Mouse (Mus musculus) left cerebral cortex, adult 8-10 months (tissue): Measurements from ENCODE around the gene Thsd4. TPM values are rescaled to one million over a fixed set of nuclear protein-coding genes. Genes with fewer than 3 reads are reported as not detected.
"Not testable (repeated sequence)": the region's sequence is repeated elsewhere in the genome, so short reads cannot be mapped to it uniquely, and the experiment has no call there.

Source experiments
- DNase-seq, 2 experiments: peaks; one replicate each; pipeline ENCODE4 v3.0.0; 2022; ENCODE audit warnings: low spot score in 2 of 2
- total RNA-seq, 4 experiments: library from RNA; stranded (reverse); gene quantifications; 2 replicates each; pipeline ENCODE4 v1.2.4; 2022

The Thsd4 gene
- total RNA-seq, 4 experiments from 2014 or later: 5.3 to 6.3 (median 5.9) TPM

DNA sequence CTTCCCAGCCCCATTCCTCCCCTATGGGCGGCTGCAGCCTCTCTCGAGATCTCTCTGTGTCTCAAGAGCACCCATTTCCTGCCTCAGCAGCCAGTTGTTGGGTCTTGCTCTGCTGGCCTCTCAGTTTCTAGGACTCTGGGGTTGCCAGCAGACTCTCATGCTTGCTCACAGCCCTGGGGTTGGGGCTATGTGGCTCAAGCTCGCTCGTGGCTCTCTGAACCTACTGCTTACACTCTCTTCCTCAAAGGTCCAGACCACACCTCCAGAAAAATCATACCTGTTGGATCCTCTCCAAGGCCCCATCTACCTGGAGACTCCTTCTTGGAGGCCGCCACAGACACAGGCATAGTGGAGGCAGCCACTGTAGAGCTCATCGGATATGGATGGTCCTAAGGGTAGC is 572.3 kb downstream of the Thsd4 start:
- no peak for DNase-seq

- DNase-seq: no peak
These were observed 573.1 kb downstream of the Thsd4 start for GRCm38 (mm10) chr9:59948691-59949250.

- no peak for DNase-seq
These were observed 573.6 kb downstream of the Thsd4 start for GRCm38 (mm10) chr9:59948226-59948625.

DNA sequence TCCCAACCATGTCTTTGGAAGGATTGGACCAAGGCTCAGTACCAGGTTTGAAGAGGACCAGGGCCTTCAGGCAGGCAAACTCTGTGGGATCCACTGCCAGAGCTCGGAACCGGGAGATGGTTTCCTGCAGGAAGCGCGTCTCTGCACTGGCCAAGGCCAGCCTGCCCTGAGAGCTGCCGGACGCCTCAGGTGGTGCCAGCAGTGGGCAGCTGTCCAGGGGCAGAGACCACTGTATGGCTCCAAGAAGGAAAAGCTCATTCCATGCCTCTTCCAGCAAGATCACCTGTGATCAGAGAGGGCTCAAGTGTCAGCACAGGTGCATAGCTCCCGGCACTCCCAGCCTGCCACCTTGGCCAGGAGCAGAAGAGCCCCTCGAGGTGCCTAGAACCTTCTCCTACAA is 574.6 kb downstream of the Thsd4 start:
- no peak for DNase-seq

DNA sequence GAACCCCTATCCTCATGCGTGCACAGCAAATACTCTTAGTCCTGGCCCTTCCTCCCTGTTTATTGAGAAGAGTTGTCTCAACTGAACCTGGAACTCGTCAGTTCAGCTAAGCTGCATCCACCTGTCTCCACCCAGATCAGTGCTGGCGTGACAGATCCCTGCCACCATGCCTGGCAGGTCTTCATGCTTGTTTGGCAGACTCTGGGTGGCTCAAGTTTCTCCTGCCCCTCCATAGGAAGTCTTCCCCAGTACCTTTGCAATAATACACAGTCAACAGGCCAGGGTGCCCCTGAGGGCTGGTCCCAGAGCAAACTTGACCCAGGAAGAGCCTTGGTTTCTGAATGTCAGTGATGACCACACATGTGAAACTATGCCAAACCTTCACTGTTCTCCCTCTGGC is 576.6 kb downstream of the Thsd4 start:
- DNase-seq: no peak

DNA sequence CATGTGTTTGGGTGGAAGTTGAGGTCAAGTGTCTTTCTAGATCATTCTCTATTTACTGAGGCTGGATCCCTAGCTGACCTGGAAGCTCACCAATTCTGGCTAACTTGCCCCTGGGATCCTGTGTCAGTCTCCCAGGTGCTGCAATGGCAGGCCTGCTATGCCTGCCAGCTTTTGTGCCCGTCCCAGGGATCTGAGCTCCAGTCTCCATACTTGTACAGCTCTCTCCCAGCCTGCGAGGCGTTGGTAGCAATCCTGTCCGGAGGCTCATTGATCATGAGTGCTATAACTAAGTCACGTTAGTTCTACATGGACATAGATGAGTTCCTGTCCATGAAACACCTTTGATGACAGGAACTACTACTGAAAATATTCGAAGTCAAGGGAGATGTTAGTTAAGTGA is 578.0 kb downstream of the Thsd4 start:
- no peak for DNase-seq

GRCm38 (mm10) chr9:59942501-59943085 is 579.3 kb downstream of the Thsd4 start:
- no peak for DNase-seq

GRCm38 (mm10) chr9:59941885-59942350 is 579.9 kb downstream of the Thsd4 start:
- no peak for DNase-seq

GRCm38 (mm10) chr9:59940913-59941884 is 580.6 kb downstream of the Thsd4 start:
- no peak for DNase-seq

- DNase-seq: no peak
These were observed 582.2 kb downstream of the Thsd4 start for GRCm38 (mm10) chr9:59939691-59940090.

- no peak for DNase-seq
These were observed 583.3 kb downstream of the Thsd4 start for GRCm38 (mm10) chr9:59938529-59938928.

GRCm38 (mm10) chr9:59935866-59936265 is 586.0 kb downstream of the Thsd4 start:
- DNase-seq: not testable (repeated sequence)

- DNase-seq: no peak
These were observed 591.6 kb downstream of the Thsd4 start for GRCm38 (mm10) chr9:59930248-59930647.

Other genes starting within 250 kb of the Thsd4 start
- gene Lrrc49, start 166.1 kb upstream of the Thsd4 start, total RNA-seq: 10 to 100 TPM; 75.0 to 97.8 (median 88.4) TPM
- gene Larp6, start 190.9 kb upstream of the Thsd4 start, total RNA-seq: 10 to 100 TPM; 43.2 to 46.2 (median 43.7) TPM